Mouse (Mus musculus) thymus, adult 2 months (tissue): ENCODE measurements around the gene Eif1ad.

ENCODE experiments used
- CTCF ChIP-seq: fragments of 200-500 bp; IDR thresholded peaks from 2 replicates; pipeline ENCODE4 v1.5.1; 2012; ENCODE audit warnings: mild to moderate bottlenecking, control low read depth, low read length, moderate library complexity, borderline replicate concordance; ENCODE audit not compliant: control insufficient read depth, poor library complexity, insufficient read depth; ENCODE audit errors: extremely low read depth
- POLR2A ChIP-seq: fragments of 200-500 bp; IDR thresholded peaks from 2 replicates; pipeline ENCODE4 v1.6.1; 2012; ENCODE audit warnings: mild to moderate bottlenecking, low read length, control low read depth, moderate library complexity; ENCODE audit not compliant: control insufficient read depth, poor library complexity, insufficient read depth; ENCODE audit errors: extremely low read depth

DNA sequence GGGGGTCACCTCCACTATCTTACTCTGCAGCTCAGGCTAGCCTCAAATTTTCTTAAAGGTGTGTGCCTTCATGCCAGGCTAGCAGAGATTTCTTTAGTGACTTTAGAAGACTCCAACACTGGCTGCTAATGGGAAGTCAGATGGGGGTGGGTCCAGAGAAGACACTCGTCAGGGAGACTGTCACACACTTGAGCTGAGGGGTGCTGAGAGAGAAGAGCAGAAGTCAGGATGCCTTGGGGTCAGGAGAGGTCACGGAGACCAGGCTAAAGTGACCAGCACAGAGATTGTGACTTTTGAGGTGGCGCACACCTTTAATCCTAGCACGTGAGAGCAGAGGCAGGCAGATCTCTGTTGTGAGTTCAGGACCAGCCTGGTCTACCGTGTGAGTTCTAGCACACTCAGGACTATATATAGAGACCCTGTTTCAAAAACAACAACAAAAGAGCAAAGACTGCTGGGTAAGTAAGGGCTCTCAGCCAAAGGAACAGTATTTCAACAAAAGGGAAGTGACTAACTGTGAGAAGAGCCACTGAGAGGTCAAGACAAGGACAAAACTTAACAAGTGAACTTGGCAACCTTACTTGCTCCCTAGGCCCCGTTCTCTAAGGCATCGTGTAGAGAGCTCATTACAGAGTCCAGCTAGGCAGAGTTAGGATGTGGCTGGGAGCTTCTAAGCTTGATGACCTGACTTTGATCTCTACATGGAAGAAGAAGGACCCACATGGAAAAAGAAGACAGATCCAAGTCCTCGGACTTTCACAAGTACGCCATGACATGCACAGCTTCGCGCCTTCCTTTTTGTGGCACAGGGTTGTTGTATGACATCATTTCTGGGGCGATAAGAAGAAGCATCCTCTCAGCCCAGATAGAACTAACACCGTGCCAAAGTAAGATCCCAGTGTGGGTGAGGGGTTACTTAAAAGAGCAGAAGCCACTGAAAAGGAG lies 41.8 kb downstream of the Eif1ad start:
- TF ChIP-seq CTCF: no peak
- no peak for TF ChIP-seq POLR2A
